Mouse (Mus musculus) heart, embryonic 16.5 days (tissue): ENCODE results near the gene Ryr3. TPM values are rescaled to one million over a fixed set of nuclear protein-coding genes. Genes with fewer than 3 reads are reported as not detected.

Experiments used
- ATAC-seq: fragments of 200-750 bp; cut with Nextera tagmentation; replicated peaks from 2 replicates; pipeline ENCODE4 v1.8.0; 2017; ENCODE audit warnings: moderate number of reproducible peaks; ENCODE audit not compliant: insufficient read depth, low FRiP score; ENCODE audit errors: extremely low read depth
- H3K27ac ChIP-seq: fragments of 300-500 bp; sonication (generic); 2 replicates; pipeline ENCODE4 v1.5.1; 2014; ENCODE audit warnings: mild to moderate bottlenecking, low read length, control low read depth, moderate library complexity
- H3K27me3 ChIP-seq: fragments of 300-500 bp; sonication (generic); 2 replicates; pipeline ENCODE4 v1.6.1; 2014; ENCODE audit warnings: low read length, mixed read lengths; ENCODE audit not compliant: control insufficient read depth, insufficient read depth
- H3K36me3 ChIP-seq: fragments of 300-500 bp; sonication (generic); 2 replicates; pipeline ENCODE4 v1.6.1; 2014; ENCODE audit not compliant: control insufficient read depth, insufficient read depth
- H3K4me1 ChIP-seq: fragments of 300-500 bp; sonication (generic); 2 replicates; pipeline ENCODE4 v1.6.1; 2014; ENCODE audit warnings: low read length, mixed read lengths; ENCODE audit not compliant: control insufficient read depth, insufficient read depth
- H3K4me2 ChIP-seq: fragments of 300-500 bp; sonication (generic); 2 replicates; pipeline ENCODE4 v1.6.1; 2014; ENCODE audit warnings: low read depth, mild to moderate bottlenecking, control low read depth, low read length
- H3K4me3 ChIP-seq: fragments of 300-500 bp; sonication (generic); 2 replicates; pipeline ENCODE4 v1.5.1; 2014; ENCODE audit warnings: mild to moderate bottlenecking, control low read depth, low read length
- H3K9ac ChIP-seq: fragments of 300-500 bp; sonication (generic); 2 replicates; pipeline ENCODE4 v1.6.1; 2014; ENCODE audit warnings: low read length, control low read depth
- H3K9me3 ChIP-seq: fragments of 300-500 bp; sonication (generic); replicated peaks from 2 replicates; pipeline ENCODE4 v1.6.1; 2016; ENCODE audit warnings: low read length; ENCODE audit not compliant: control insufficient read depth
- WGBS: fragments of 180-500 bp; shearing (Covaris S2); extraction: QIAGEN DNeasy Blood & Tissue Kit; methylation state at CpG from one replicate; pipeline ENCODE4 v1.1.7; 2014; 5-methylcytosine and 5-hydroxymethylcytosine counted together
- polyA plus RNA-seq: library from polyadenylated mRNA; unstranded; fragments of >200 nt; fragmentation: Nextera tagmentation; extraction: Ambion mirVana; gene quantifications from 2 replicates; pipeline ENCODE4 v1.2.1, GENCODE M21; 2015

Gene Ryr3
- polyA plus RNA-seq, 1 experiment from 2014 or later, result 2.7 TPM

- Histone ChIP-seq H3K27ac (no peak overlapping the region), H3K4me2 (no peak overlapping the region), H3K9me3 (no peaks in the 10 kb centered on the region), H3K36me3 (no peaks in the 10 kb centered on the region), H3K4me1 (peaks cover 5% of the 10 kb centered on the region), H3K9ac (no peak overlapping the region), H3K27me3 (no peaks in the 10 kb centered on the region), H3K4me3 (no peak overlapping the region)
- no peak for ATAC-seq
- 60% methylated on average over 3 of the region's 3 CpGs for WGBS
Observed at GRCm38 (mm10) chr2:112653836-112654235, 563.1 kb downstream of the Ryr3 start.

- Histone ChIP-seq H3K4me3 (no peak overlapping the region), H3K4me1 (peaks cover 17% of the 10 kb centered on the region), H3K27ac (peak overlapping the region; percentile 72), H3K9ac (no peak overlapping the region), H3K9me3 (no peaks in the 10 kb centered on the region), H3K36me3 (no peaks in the 10 kb centered on the region), H3K27me3 (no peaks in the 10 kb centered on the region), H3K4me2 (no peak overlapping the region)
- WGBS, result 41% methylated on average over 5 of the region's 5 CpGs
- peak; percentile 90 for ATAC-seq
Observed at GRCm38 (mm10) chr2:112637206-112637605, 579.7 kb downstream of the Ryr3 start.

GRCm38 (mm10) chr2:112632536-112632935 is 584.4 kb downstream of the Ryr3 start:
- Histone ChIP-seq H3K4me2 (no peak overlapping the region), H3K4me1 (peaks cover 9% of the 10 kb centered on the region), H3K27ac (no peak overlapping the region), H3K4me3 (no peak overlapping the region), H3K9me3 (no peaks in the 10 kb centered on the region), H3K27me3 (no peaks in the 10 kb centered on the region), H3K36me3 (peaks cover 5% of the 10 kb centered on the region; the same call in 1 of the 2 replicates), H3K9ac (no peak overlapping the region)
- no peak for ATAC-seq
- 84% methylated on average over 9 of the region's 9 CpGs for WGBS

- no peak overlapping the region for H3K4me2 ChIP-seq
- no peak for ATAC-seq
- 78% methylated on average over 11 of the region's 11 CpGs for WGBS
- no peaks in the 10 kb centered on the region for H3K9me3 ChIP-seq
- no peak overlapping the region for H3K9ac ChIP-seq
- H3K27ac ChIP-seq, result no peak overlapping the region
- H3K36me3 ChIP-seq, result peaks cover 5% of the 10 kb centered on the region; the same call in 1 of the 2 replicates
- H3K27me3 ChIP-seq, result no peaks in the 10 kb centered on the region
- H3K4me1 ChIP-seq, result no peaks in the 10 kb centered on the region
- no peak overlapping the region for H3K4me3 ChIP-seq
Observed at GRCm38 (mm10) chr2:112630669-112631068, 586.2 kb downstream of the Ryr3 start.

- H3K4me2 ChIP-seq, result no peak overlapping the region
- H3K9ac ChIP-seq, result no peak overlapping the region
- H3K36me3 ChIP-seq, result no peaks in the 10 kb centered on the region
- H3K27me3 ChIP-seq, result no peaks in the 10 kb centered on the region
- WGBS, result 79% methylated on average over 3 of the region's 3 CpGs
- H3K27ac ChIP-seq, result no peak overlapping the region
- no peak overlapping the region for H3K4me3 ChIP-seq
- H3K9me3 ChIP-seq, result no peaks in the 10 kb centered on the region
- H3K4me1 ChIP-seq, result no peaks in the 10 kb centered on the region
- no peak for ATAC-seq
Observed at GRCm38 (mm10) chr2:112625156-112625555, 591.7 kb downstream of the Ryr3 start.

GRCm38 (mm10) chr2:112617206-112617605 is 599.7 kb downstream of the Ryr3 start:
- no peak for ATAC-seq
- 39% methylated on average over 3 of the region's 3 CpGs for WGBS
- H3K4me2 ChIP-seq, result no peak overlapping the region

GRCm38 (mm10) chr2:112614375-112614774 is 602.5 kb downstream of the Ryr3 start:
- Histone ChIP-seq H3K9ac (no peak overlapping the region), H3K36me3 (no peaks in the 10 kb centered on the region), H3K4me3 (no peak overlapping the region), H3K27me3 (no peaks in the 10 kb centered on the region), H3K27ac (no peak overlapping the region), H3K4me2 (no peak overlapping the region), H3K9me3 (0 out of 2 replicates have a peak, but pooled peaks cover 3% of the 10 kb centered on the region), H3K4me1 (no peaks in the 10 kb centered on the region)
- no peak for ATAC-seq
- 90% methylated on average over 7 of the region's 7 CpGs for WGBS

More at GRCm38 (mm10) chr2:112617206-112617605, 599.7 kb downstream of the Ryr3 start:
- no peak overlapping the region for H3K27ac ChIP-seq
- H3K27me3 ChIP-seq, result no peaks in the 10 kb centered on the region
- no peaks in the 10 kb centered on the region for H3K36me3 ChIP-seq
- no peaks in the 10 kb centered on the region for H3K9me3 ChIP-seq
- H3K4me1 ChIP-seq, result no peaks in the 10 kb centered on the region
- H3K4me3 ChIP-seq, result no peak overlapping the region
- no peak overlapping the region for H3K9ac ChIP-seq

- no peaks in the 10 kb centered on the region for H3K36me3 ChIP-seq
- WGBS, result 68% methylated on average over 3 of the region's 3 CpGs
- no peak overlapping the region for H3K27ac ChIP-seq
- H3K27me3 ChIP-seq, result no peaks in the 10 kb centered on the region
- H3K4me3 ChIP-seq, result no peak overlapping the region
- no peak for ATAC-seq
- H3K9me3 ChIP-seq, result 0 out of 2 replicates have a peak, but pooled peaks cover 3% of the 10 kb centered on the region
- H3K9ac ChIP-seq, result no peak overlapping the region
- no peak overlapping the region for H3K4me2 ChIP-seq
- no peaks in the 10 kb centered on the region for H3K4me1 ChIP-seq
Observed at GRCm38 (mm10) chr2:112612628-112613027, 604.3 kb downstream of the Ryr3 start.

- Histone ChIP-seq H3K27me3 (no peaks in the 10 kb centered on the region), H3K27ac (no peak overlapping the region), H3K4me2 (no peak overlapping the region), H3K4me3 (no peak overlapping the region), H3K9me3 (0 out of 2 replicates have a peak, but pooled peaks cover 3% of the 10 kb centered on the region), H3K36me3 (no peaks in the 10 kb centered on the region), H3K9ac (no peak overlapping the region), H3K4me1 (peaks cover under 1% of the 10 kb centered on the region; the same call in 1 of the 2 replicates)
- ATAC-seq, result no peak
- whole genome bisulfite sequencing, result 72% methylated on average over 3 of the region's 3 CpGs
Observed at GRCm38 (mm10) chr2:112606536-112606935, 610.4 kb downstream of the Ryr3 start.
